Mouse (Mus musculus) olfactory bulb, adult 2 months (tissue): ENCODE data around the gene Chn2.

Experiments
- CTCF ChIP-seq: fragments of 200-500 bp; IDR thresholded peaks from 2 replicates; pipeline ENCODE4 v1.5.1; 2012; ENCODE audit warnings: low read depth, mild to moderate bottlenecking, low read length, moderate library complexity; ENCODE audit not compliant: insufficient read depth
- POLR2A ChIP-seq: fragments of 200-500 bp; IDR thresholded peaks from 2 replicates; pipeline ENCODE4 v1.6.1; 2012; ENCODE audit warnings: mild to moderate bottlenecking, low read depth, low read length, moderate library complexity; ENCODE audit not compliant: insufficient read depth

- TF ChIP-seq CTCF: no peak
- no peak for TF ChIP-seq POLR2A
Observed at GRCm38 (mm10) chr6:54277828-54278227, 238.5 kb downstream of the Chn2 start.
